Mouse (Mus musculus): ENCODE data around the gene Pkp1.

- no peak for TF ChIP-seq CTCF (IDR thresholded peaks at IDR 0.05; ENCODE audit: insufficient read depth, low read depth, low read length)
- TF ChIP-seq POLR2A (IDR thresholded peaks at IDR 0.05; ENCODE audit: insufficient read depth, low read depth, low read length): no peak
These were observed 22.4 kb upstream of the Pkp1 start for GRCm38 (mm10) chr1:135941259-135942006.
